Mouse (Mus musculus) thymus, adult 2 months (tissue): Measurements from ENCODE around the gene Olfr187. TPM values are rescaled to one million over a fixed set of nuclear protein-coding genes. Genes with fewer than 3 reads are reported as not detected.

Experiments
- DNase-seq: peaks from one replicate; pipeline ENCODE4 v3.0.0; 2021
- H3K27ac ChIP-seq: fragments of 200-500 bp; 2 replicates; pipeline ENCODE4 v1.5.1; 2012; ENCODE audit warnings: low read length, control low read depth; ENCODE audit not compliant: control insufficient read depth, insufficient read depth
- H3K27me3 ChIP-seq: fragments of 200-500 bp; 2 replicates; pipeline ENCODE4 v1.6.1; 2012; ENCODE audit warnings: mild to moderate bottlenecking, low read length, moderate library complexity, mixed read lengths; ENCODE audit not compliant: control insufficient read depth, insufficient read depth
- H3K36me3 ChIP-seq: fragments of 200-500 bp; 2 replicates; pipeline ENCODE4 v1.6.1; 2012; ENCODE audit warnings: mild to moderate bottlenecking, low read length, moderate library complexity; ENCODE audit not compliant: control insufficient read depth, insufficient read depth
- H3K4me1 ChIP-seq: fragments of 200-500 bp; replicated peaks from 2 replicates; pipeline ENCODE4 v1.6.1; 2012; ENCODE audit warnings: low read length; ENCODE audit not compliant: control insufficient read depth, insufficient read depth
- H3K4me3 ChIP-seq: fragments of 200-500 bp; 2 replicates; pipeline ENCODE4 v1.5.1; 2012; ENCODE audit warnings: mild to moderate bottlenecking, low read length, control low read depth, moderate library complexity; ENCODE audit not compliant: control insufficient read depth, insufficient read depth
- CTCF ChIP-seq: fragments of 200-500 bp; IDR thresholded peaks from 2 replicates; pipeline ENCODE4 v1.5.1; 2012; ENCODE audit warnings: mild to moderate bottlenecking, control low read depth, low read length, moderate library complexity, borderline replicate concordance; ENCODE audit not compliant: control insufficient read depth, poor library complexity, insufficient read depth; ENCODE audit errors: extremely low read depth
- POLR2A ChIP-seq: fragments of 200-500 bp; IDR thresholded peaks from 2 replicates; pipeline ENCODE4 v1.6.1; 2012; ENCODE audit warnings: mild to moderate bottlenecking, low read length, control low read depth, moderate library complexity; ENCODE audit not compliant: control insufficient read depth, poor library complexity, insufficient read depth; ENCODE audit errors: extremely low read depth
- WGBS: fragments of 180-500 bp; shearing (Covaris S2); methylation state at CpG from one replicate; pipeline ENCODE4 v1.1.7; 2018; 5-methylcytosine and 5-hydroxymethylcytosine counted together
- polyA plus RNA-seq: library from polyadenylated mRNA; depleted of rRNA; stranded (reverse); fragments of >200 nt; gene quantifications from 2 replicates; pipeline ENCODE4 v1.2.3, GENCODE M21; 2012; rRNA removed

Olfr187 gene
- polyA plus RNA-seq, 1 experiment, result not detected

DNA sequence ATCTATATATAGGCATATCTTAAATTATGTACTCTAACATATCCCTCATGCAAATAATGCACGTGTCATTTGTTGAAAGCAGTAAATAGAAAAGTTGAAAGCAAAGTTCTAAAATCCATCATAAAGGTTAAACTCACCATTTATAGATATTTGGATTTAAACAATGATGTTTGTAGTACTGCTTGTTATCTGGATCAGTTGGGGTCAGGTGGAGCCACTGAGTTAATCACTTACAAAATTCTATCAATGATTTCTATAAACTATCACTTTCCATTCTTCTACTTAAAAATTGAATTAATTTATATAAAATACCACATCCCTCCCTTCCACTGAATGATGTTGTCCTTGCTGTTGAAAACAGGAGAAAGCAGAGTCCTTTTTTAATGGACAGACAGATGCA, 9.3 kb upstream of the Olfr187 start:
- Histone ChIP-seq H3K27me3 (no peaks in the 10 kb centered on the region), H3K4me1 (no peaks in the 10 kb centered on the region), H3K4me3 (no peak overlapping the region), H3K27ac (no peak overlapping the region), H3K36me3 (no peaks in the 10 kb centered on the region)
- no peak for DNase-seq
- TF ChIP-seq POLR2A (no peak), CTCF (no peak)
- 91% methylated on average over 1 of the region's 1 CpGs for WGBS

DNA sequence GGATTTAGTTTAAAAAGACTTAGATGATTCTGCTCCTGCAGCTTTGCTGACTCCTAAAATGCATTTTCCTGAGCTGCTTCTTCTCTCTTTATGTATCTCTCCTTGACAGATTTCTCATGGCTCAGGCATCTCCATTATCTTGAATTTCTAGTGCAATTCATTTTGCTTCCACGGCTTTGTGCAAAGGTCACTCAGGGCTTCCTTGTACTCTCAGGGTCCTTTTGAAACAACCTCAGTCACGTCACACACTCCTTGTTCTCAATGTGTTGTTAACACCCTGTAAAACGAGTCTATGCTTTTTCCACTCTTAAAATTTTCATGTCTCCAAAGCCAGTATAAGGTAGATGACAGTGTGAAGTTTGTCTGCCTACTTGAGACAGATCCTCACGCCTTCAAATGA, 8.0 kb upstream of the Olfr187 start:
- Histone ChIP-seq H3K27ac (no peak overlapping the region), H3K36me3 (no peaks in the 10 kb centered on the region), H3K4me3 (no peak overlapping the region), H3K27me3 (no peaks in the 10 kb centered on the region), H3K4me1 (no peaks in the 10 kb centered on the region)
- DNase-seq, result no peak
- 73% methylated on average over 4 of the region's 4 CpGs for WGBS
- TF ChIP-seq CTCF (no peak), POLR2A (no peak)

DNA sequence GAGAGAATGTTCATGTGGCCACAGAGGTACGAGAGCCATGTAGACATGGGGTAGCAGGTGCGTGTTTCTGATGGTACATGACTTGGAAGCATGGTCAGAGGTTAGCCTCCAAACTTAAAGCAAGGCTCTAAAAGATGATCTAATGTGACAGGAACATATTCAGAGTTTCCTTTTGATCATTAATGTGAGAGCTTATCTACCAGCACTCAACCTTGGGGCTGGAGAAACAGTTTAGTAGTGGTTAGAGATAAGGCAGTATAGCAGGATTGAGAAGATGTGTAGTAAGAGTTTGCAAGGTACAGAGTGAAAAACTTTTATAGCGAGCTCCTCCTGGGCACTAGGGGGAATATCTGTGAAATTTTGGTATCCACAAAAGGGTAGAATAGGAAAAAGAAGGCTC, 6.3 kb upstream of the Olfr187 start:
- Histone ChIP-seq H3K4me1 (no peaks in the 10 kb centered on the region), H3K4me3 (no peak overlapping the region), H3K36me3 (no peaks in the 10 kb centered on the region), H3K27me3 (no peaks in the 10 kb centered on the region), H3K27ac (no peak overlapping the region)
- no peak for DNase-seq
- TF ChIP-seq CTCF (no peak), POLR2A (no peak)
- 73% methylated on average over 3 of the region's 3 CpGs for WGBS

DNA sequence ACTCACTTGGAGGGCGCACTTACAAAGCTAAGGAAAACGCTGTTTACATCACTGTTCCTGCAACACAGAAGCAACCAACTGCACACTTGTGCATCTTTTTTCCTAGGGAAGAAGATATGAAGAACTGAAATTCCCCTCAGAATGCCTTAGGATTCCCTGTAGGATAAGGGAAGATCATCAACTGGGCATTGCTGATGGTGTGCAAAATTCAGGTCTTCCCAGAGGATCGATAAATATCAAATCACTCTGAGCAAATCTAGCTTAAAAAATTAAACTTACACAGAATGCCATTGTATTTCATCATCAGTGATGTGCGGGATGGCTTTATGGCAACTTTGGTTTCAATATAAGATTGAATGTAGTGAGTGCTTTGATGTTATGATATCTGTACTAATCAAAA, 9.4 kb downstream of the Olfr187 start, which contains the start of gene Olfr186:
Gene Olfr186 (minus strand): TSS at position 101 of the 400 bp plus-strand sequence.
- Histone ChIP-seq H3K36me3 (no peaks in the 10 kb centered on the region), H3K4me3 (no peak within 1 kb of the TSS), H3K27me3 (no peaks in the 10 kb centered on the region), H3K27ac (no peak within 1 kb of the TSS), H3K4me1 (no peaks in the 10 kb centered on the region)
- 95% methylated on average over 4 of the region's 4 CpGs for WGBS
- TF ChIP-seq POLR2A (no peak), CTCF (no peak)
- no peak for DNase-seq

DNA sequence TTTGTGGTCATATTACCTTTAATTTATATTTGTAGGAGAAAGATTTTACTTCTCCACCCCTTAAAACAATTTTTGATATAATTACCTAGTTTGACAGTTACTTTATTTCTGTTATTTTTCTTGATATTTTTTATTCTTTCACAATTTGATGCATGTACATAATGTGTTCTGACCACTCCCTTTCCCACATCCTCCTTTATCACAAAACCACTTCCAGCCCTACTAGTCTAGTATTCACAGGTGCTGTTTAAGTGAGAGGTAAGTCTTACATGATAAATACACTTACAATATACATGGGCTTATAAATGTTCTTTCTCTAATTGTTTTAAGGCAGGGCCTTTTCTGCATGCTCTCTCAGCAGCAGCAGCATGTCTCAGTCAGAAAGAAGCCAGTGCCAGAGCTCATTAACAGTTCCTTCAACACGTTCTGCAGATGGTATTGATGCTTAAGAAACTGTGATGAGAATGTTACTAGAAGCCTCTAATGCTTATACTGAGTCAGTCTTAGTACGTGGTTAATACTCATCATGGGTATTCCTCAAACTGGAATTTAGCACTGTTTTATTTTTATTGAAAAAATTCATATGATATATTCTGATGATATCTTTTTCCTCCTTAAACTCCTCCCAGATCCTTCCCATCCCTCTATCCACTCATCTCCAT, 26.1 kb downstream of the Olfr187 start:
- no peak for DNase-seq
- H3K27me3 ChIP-seq, result no peaks in the 10 kb centered on the region
- H3K4me3 ChIP-seq, result no peak overlapping the region
- no peaks in the 10 kb centered on the region for H3K4me1 ChIP-seq
- TF ChIP-seq CTCF (no peak), POLR2A (no peak)
- WGBS, result 62% methylated on average over 2 of the region's 2 CpGs
- no peak overlapping the region for H3K27ac ChIP-seq
- H3K36me3 ChIP-seq, result no peaks in the 10 kb centered on the region

DNA sequence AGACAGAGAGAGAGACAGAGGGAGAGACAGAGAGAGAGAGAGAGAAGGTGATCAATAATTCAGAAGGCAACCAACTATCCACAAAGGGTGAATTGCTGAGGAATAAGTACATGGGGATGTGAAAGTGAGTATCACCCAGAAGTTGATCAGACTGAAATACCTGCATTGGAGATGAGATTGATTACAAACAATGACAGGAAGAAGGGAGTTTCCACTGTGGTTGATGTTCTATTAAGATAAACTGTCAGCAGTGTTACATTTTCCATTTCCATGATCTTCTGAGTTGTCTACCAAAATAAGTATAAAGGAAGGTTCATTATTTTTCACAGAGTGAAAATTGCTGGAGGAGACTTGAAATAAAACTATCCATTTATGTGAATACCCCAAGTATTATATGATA, 32.4 kb downstream of the Olfr187 start:
- DNase-seq, result no peak
- no peaks in the 10 kb centered on the region for H3K36me3 ChIP-seq
- no peak overlapping the region for H3K4me3 ChIP-seq
- no peak overlapping the region for H3K27ac ChIP-seq
- H3K27me3 ChIP-seq, result no peaks in the 10 kb centered on the region
- TF ChIP-seq POLR2A, result no peak
- no peaks in the 10 kb centered on the region for H3K4me1 ChIP-seq

DNA sequence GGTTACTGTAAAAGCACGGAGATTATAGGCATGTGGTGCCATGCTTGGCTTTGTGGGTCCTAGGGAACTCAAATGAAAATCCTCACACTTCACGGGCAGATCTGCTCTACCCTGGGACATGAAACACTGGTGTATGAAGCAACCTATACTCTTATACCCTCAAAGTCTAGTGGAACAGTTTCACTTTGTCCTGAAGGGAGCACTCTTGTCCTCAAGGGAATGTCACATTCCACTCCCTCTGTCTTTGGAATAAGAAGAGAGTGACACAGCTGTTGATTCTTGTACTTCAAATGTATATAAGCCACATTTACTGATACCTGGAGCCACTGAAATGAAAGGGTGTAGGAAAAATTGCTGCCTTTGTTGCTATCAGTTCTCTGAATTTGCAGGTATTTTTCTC, 44.5 kb downstream of the Olfr187 start, which contains the start of gene Olfr183:
Gene Olfr183 (plus strand): TSS at position 301 of the 400 bp plus-strand sequence.
- WGBS, result 80% methylated on average over 2 of the region's 2 CpGs

More for the DNA sequence above, 44.5 kb downstream of the Olfr187 start, which contains the start of gene Olfr183:
- TF ChIP-seq POLR2A, result no peak
- TF ChIP-seq CTCF, result no peak
- Histone ChIP-seq H3K4me1 (no peaks in the 10 kb centered on the region), H3K27me3 (no peaks in the 10 kb centered on the region), H3K4me3 (no peak within 1 kb of the TSS), H3K27ac (no peak within 1 kb of the TSS), H3K36me3 (no peaks in the 10 kb centered on the region)
- DNase-seq, result no peak

Other genes starting within 250 kb of the Olfr187 start
- gene Olfr173, start 239.5 kb downstream of the Olfr187 start, polyA plus RNA-seq, result not detected in 2 replicates
- gene Olfr175-ps1, start 213.0 kb downstream of the Olfr187 start, polyA plus RNA-seq, result 0.18 and 0.19 TPM in 2 replicates
- not detected in 2 replicates for gene Olfr177, start 165.0 kb downstream of the Olfr187 start, polyA plus RNA-seq
- gene Olfr178, start 147.7 kb downstream of the Olfr187 start, polyA plus RNA-seq, result not detected in 2 replicates
- gene Olfr181, start 111.0 kb downstream of the Olfr187 start, polyA plus RNA-seq, result not detected in 2 replicates
- not detected in 2 replicates for gene Olfr180, start 110.4 kb downstream of the Olfr187 start, polyA plus RNA-seq
- gene Olfr183, start 44.4 kb downstream of the Olfr187 start, polyA plus RNA-seq, result not detected in 2 replicates
- gene Olfr186, start 9.5 kb downstream of the Olfr187 start, polyA plus RNA-seq, result not detected in 2 replicates
- gene Olfr190, start 38.2 kb upstream of the Olfr187 start, polyA plus RNA-seq, result not detected in 2 replicates
- gene Olfr191, start 50.1 kb upstream of the Olfr187 start, polyA plus RNA-seq, result not detected in 2 replicates
- not detected in 2 replicates for gene Olfr193, start 72.1 kb upstream of the Olfr187 start, polyA plus RNA-seq
- gene Olfr194, start 81.3 kb upstream of the Olfr187 start, polyA plus RNA-seq, result not detected in 2 replicates
- not detected in 2 replicates for gene Olfr195, start 107.3 kb upstream of the Olfr187 start, polyA plus RNA-seq
- not detected in 2 replicates for gene Olfr196, start 130.7 kb upstream of the Olfr187 start, polyA plus RNA-seq
- not detected in 2 replicates for gene Olfr198, start 163.8 kb upstream of the Olfr187 start, polyA plus RNA-seq
- gene Olfr199, start 180.0 kb upstream of the Olfr187 start, polyA plus RNA-seq, result not detected in 2 replicates
- gene Olfr201, start 232.9 kb upstream of the Olfr187 start, polyA plus RNA-seq, result not detected in 2 replicates
- not detected in 2 replicates for gene Olfr202, start 247.0 kb upstream of the Olfr187 start, polyA plus RNA-seq